Mouse (Mus musculus) splenic B cell, adult 2 months (primary cell): ENCODE data around the gene Selenow.

Source experiments
- DNase-seq: peaks from one replicate; pipeline ENCODE4 v3.0.0-alpha.2; 2011; ENCODE audit warnings: low read depth, low spot score
- H3K27me3 ChIP-seq: 2 replicates; pipeline ENCODE4 v1.6.1; 2012; ENCODE audit warnings: mild to moderate bottlenecking, low read length, moderate library complexity, mixed read lengths; ENCODE audit not compliant: control insufficient read depth, poor library complexity, insufficient read depth, severe bottlenecking
- H3K36me3 ChIP-seq: 2 replicates; pipeline ENCODE4 v1.6.1; 2012; ENCODE audit warnings: mild to moderate bottlenecking, low read length, moderate library complexity, mixed read lengths; ENCODE audit not compliant: control insufficient read depth, poor library complexity, insufficient read depth, severe bottlenecking

Gene Selenow

DNA sequence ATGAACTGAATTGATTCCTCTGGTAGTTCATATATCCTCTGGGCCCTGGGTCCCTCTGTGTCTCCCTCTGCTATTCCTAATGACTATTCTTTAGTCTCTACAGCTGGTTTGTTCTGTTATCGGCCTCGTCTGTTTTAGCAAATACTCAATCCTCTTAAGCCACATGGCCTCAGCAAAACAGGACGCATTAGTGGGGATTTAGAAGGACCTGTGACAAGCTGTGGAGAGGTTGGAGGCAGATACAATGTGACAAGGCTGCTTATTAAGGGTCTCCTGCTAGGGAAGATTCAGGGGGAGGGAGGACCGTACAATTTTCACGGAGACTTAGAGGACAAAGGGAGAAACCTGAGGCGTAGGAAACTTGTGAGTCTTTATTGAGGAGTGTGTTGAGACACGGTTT, 16.3 kb downstream of the Selenow start:
- no peaks in the 10 kb centered on the region for H3K27me3 ChIP-seq
- H3K36me3 ChIP-seq, result no peaks in the 10 kb centered on the region
- no peak for DNase-seq

DNA sequence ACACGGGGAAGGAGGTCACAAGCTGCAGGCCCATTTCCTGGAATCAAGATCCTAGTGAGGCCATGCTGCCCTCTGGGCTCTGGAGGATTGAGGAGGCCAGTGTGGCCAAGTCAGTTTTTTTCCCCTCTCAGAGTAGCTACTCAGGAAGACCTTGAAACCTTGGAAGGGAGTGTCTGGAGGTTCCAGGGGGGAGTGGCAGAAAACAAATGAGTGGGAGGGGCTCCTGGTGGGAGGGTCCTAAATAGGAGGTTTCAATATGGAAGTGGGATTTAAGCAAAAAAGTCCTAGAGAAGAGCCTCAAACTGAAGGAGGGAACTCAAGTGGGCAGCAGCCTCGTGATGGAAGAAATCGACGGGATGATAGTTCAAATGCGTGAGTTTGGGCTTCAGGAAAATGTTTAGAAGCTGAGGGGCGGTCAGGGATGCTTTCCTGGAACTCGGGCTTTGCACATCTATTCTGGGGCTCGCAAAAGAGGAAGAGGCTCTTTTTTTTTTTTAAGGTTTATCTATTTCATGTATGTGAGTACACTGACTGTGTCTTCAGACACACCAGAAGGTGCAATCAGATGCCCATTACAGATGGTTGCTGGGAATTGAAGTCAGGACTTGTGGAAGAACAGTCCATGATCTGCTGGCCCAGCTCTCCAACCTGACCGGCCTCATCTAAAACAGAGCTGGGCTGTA, 20.7 kb downstream of the Selenow start:
- no peak for DNase-seq
- Histone ChIP-seq H3K36me3 (no peaks in the 10 kb centered on the region), H3K27me3 (no peaks in the 10 kb centered on the region)

DNA sequence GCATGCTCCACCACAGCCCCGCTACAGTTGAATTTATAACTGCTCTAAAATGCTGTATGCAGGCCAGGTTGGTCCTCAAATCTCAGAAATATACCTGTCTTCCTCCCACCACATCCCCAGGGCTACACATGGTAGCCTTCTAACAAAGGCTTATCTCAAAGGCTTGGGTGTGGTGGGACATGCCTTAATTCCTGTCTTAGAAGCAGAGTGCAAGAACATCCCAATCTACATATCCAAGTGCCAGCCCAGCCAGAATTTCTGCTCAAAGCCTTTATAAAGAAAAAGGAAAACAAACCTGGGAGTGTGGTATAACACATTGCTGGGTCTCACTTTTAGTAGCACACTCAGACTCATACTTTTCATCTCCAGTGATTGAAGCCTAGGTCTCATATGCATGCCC, 28.0 kb downstream of the Selenow start:
- no peaks in the 10 kb centered on the region for H3K36me3 ChIP-seq
- no peak for DNase-seq
- no peaks in the 10 kb centered on the region for H3K27me3 ChIP-seq

DNA sequence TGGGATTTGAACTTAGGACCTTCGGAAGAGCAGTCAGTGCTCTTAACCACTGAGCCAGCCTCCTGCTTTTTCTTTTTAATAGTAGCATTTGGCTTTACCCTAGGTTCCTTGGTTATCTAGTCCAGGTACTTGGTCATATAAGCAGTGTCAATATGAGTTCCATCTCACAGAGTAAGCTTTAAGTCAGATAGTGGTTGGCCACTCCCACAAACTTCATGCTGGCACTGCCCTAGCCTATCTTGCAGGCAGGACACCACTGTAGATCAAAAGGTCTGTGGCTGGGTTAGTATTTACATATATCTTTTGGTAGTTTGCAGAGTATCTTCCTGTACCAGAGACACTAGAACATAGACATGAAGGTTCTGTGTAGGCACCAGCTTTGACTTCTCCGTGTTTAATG, 38.1 kb downstream of the Selenow start:
- no peaks in the 10 kb centered on the region for H3K36me3 ChIP-seq
- H3K27me3 ChIP-seq, result no peaks in the 10 kb centered on the region
- no peak for DNase-seq

GRCm38 (mm10) chr7:15882317-15882716, 39.9 kb downstream of the Selenow start, which contains the start of gene Crxos:
TSS of gene Crxos (plus strand) at chr7:15882617.
- DNase-seq, result no peak
- no peaks in the 10 kb centered on the region for H3K27me3 ChIP-seq

DNA sequence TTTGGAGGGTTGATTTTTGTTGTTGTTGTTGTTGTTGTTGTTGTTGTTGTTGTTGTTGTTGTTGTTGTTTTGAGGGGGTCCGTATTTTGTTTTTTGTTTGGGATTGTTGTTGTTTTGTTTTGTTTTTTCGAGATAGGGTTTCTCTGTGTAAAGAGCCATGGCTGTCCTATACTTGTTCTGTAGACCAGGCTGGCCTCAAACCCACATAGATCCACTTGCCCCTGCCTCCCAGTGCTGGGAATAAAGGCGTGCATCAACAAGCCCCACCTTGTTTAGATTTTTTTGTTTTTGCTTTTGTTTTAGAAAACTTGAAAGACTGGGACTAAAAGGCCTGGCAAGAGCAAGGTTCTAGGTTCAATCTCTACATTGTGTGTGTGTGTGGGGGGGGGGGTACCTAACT, 40.4 kb downstream of the Selenow start:
- no peaks in the 10 kb centered on the region for H3K27me3 ChIP-seq
- DNase-seq, result no peak

More at GRCm38 (mm10) chr7:15882317-15882716, 39.9 kb downstream of the Selenow start, which contains the start of gene Crxos:
- H3K36me3 ChIP-seq, result no peaks in the 10 kb centered on the region

GRCm38 (mm10) chr7:15881388-15881787, 40.8 kb downstream of the Selenow start:
- DNase-seq, result no peak
- no peaks in the 10 kb centered on the region for H3K27me3 ChIP-seq
- H3K36me3 ChIP-seq, result no peaks in the 10 kb centered on the region

More for the DNA sequence above, 40.4 kb downstream of the Selenow start:
- H3K36me3 ChIP-seq, result no peaks in the 10 kb centered on the region

DNA sequence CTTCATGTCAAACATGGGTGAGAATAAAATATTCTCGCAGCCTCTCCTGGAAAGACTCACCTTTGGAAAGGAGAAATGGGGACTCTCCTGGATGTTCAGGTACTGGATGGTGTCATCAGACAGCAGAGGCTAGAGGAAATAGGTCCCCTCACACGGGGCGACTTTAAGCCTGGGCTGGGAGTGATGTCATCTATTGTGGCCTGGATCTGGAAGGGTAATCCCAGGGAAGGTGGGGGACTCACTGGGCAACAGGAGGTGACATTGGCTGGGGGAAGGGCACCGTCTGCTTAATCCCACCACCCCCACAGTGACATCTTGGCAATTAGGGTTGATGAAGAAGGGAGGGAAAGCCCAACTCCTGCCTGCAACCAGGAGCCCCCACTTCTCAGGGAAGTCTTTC, 42.4 kb downstream of the Selenow start, which contains the start of gene Crx:
Crx (minus strand) TSS at position 213 of the 400 bp plus-strand sequence.
- H3K27me3 ChIP-seq, result no peaks in the 10 kb centered on the region

More for the DNA sequence above, 42.4 kb downstream of the Selenow start, which contains the start of gene Crx:
- DNase-seq, result no peak
- no peaks in the 10 kb centered on the region for H3K36me3 ChIP-seq
